Mouse (Mus musculus): ENCODE measurements around the gene Helq. TPM values are rescaled to one million over a fixed set of nuclear protein-coding genes. Genes with fewer than 3 reads are reported as not detected.

Helq gene
- 1 to 10 TPM; 8.0 to 9.8 TPM for total RNA-seq (2023)

DNA sequence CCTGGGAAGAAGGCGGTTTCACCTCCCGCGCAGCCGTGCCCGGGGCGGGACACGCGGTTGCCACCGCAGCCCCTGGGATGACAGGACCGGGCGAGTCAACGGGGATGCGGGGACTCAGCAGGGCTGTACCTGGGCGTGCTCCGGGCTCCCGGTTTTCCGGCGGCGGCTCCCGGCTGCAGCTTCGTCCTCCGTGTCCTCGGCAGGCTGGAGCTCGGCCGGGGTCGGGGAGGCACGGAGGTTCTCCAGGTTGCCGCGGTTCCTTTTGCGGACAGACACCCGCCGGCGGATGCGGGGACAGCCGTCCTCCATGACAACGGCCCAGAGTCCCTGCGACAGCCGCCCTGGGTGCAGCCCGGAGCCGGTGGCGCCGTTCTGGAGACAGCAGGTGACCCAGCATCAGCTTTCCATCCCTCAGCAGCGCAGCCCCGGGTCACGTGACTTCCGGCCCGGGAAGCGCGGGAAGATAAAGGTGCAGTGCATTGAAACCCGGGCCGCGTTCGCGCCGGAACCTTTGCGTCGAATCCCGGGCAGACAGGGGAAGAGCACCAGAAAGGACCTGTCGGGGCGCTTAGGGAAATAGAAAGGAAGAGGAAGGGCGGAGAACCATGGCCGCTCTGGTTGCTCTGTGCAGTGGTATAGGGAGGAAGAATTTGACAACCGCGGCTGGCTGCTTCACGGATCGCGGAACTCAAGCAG is at the start of gene Helq, which contains the start of gene Mrps18c:
TSS of gene Helq (minus strand) at position 434 of the 696 bp plus-strand sequence.
TSS of gene Mrps18c (plus strand) at position 463 of the 696 bp plus-strand sequence.

DNA sequence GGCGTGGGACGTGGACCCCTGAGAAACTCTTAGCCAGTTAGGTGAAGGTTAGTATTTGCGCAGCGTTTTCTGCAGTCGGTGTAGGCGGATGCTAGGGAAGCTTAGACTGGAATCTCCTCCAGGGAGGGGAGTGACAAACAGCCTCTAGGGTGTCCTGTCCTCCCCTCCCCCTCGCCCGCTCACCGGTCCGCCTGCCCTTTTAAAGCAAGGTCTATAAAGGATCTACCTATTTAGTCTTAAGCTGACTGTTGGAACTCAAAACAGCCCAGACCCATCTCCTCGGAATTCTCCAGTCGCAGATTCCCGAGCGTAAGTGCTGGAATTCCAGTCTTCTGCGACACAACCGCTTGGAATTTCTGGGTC is 47.1 kb upstream of the Helq start, which contains the start of gene Gpat3:
TSS of gene Gpat3 (plus strand) at position 229 of the 363 bp plus-strand sequence.

GRCm38 (mm10) chr5:100820483-100821184 is 22.2 kb upstream of the Helq start, which contains the start of gene Abraxas1:
Gene Abraxas1 (minus strand): TSS chr5:100820965.

DNA sequence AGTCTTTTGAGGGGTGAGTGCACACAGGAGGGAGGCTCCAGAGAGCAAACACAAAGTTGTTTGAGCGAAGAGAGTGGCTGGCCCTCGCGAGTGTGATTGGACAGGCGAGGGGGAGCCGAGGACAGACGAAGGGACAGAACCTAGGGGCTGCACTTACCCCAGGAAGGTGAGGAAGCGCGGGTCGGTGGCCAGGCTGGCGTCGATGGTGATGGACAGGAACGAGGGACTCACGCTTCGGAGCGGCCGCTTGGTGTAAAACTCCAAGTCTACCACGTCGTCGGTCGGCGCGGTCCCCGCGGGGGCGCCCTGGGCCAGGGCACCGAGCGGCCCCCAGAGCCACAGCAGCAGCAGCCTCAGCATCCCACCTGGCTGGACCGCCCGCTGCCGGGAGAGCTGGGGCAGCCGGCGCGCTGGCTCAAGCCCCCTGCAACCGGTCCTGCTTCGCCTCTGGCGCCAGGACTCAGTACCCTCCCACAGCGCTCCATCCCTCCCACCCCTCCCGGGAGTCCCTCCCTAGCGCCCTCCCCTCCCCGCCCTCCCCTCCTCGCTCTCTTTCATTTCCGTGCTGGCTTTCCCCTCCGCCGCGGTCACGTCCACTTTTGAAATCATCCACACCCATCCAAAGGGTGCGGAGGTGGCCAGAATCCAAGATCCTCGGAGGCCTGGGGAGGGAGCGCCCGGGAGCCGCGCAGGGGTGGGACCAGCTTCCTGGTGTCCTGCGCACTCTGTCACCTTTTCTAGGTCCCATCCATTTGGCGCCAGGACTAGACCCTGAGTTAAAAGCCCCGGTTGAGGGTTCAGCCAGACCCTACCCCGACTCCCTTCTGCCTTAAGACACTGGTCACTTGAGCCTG is 78.9 kb downstream of the Helq start, which contains the start of gene Hpse:
TSS of gene Hpse (minus strand) at position 482 of the 854 bp plus-strand sequence.

Other genes with a start within 250 kb of the Helq start
- 100 to 1,000 TPM; 610 to 718 TPM for gene Plac8, start 226.4 kb downstream of the Helq start, total RNA-seq (2023)
- gene Coq2, start 123.5 kb downstream of the Helq start, total RNA-seq (2023), result 10 to 100 TPM; 15.5 to 16.6 TPM
- 10 to 100 TPM; 17.7 to 22.6 TPM for gene Hpse, start 78.9 kb downstream of the Helq start, total RNA-seq (2023)
- 10 to 100 TPM; 60.3 to 70.1 TPM for gene Mrps18c, start within 50 bp of the Helq start, total RNA-seq (2023)
- gene Abraxas1, start 22.4 kb upstream of the Helq start, total RNA-seq (2023), result 1 to 10 TPM; 2.7 to 8.7 TPM
- gene Gpat3, start 47.1 kb upstream of the Helq start, total RNA-seq (2023), result 10 to 100 TPM; 13.1 to 17.1 TPM

All from neutrophil, adult 83 days (primary cell).